Mouse (Mus musculus) testis, adult 2 months (tissue): ENCODE results near the gene Rgs12.

ENCODE experiments used
- CTCF ChIP-seq: fragments of 200-500 bp; IDR thresholded peaks from 2 replicates; pipeline ENCODE4 v1.5.1; 2012; ENCODE audit warnings: low read depth, mild to moderate bottlenecking, inconsistent platforms, low read length, moderate library complexity; ENCODE audit not compliant: control insufficient read depth, insufficient read depth, insufficient replicate concordance
- POLR2A ChIP-seq: fragments of 200-500 bp; IDR thresholded peaks from 2 replicates; pipeline ENCODE4 v1.6.1; 2012; ENCODE audit warnings: low read depth, mild to moderate bottlenecking, inconsistent platforms, low read length, moderate library complexity; ENCODE audit not compliant: control insufficient read depth

DNA sequence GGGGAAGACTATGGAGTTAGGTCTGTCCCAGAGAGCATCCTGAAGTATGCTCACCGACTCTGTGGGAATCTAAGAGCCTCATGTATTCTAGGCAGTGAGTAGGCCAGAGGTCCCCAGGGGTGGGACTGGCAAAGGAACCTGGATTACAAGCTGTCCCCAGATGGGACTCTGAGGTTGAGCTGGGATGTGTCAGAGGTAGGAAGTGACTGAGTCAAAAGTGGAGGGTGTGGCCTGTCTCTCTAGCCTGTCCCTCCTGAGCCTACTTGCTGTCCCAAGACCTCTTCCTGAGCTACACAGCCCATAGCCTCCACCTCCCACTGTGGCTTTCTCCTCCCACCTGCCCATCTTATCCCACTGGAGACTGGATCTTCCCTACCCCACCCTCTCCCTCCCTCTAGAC lies 109.0 kb downstream of the Rgs12 start:
- TF ChIP-seq CTCF = no peak
- TF ChIP-seq POLR2A = no peak
